Mouse (Mus musculus): Measurements from ENCODE around the gene Fam196b. TPM values are rescaled to one million over a fixed set of nuclear protein-coding genes. Genes with fewer than 3 reads are reported as not detected.
A peak's percentile ranks its signal among the peaks of the same experiment; 100 is the strongest.

Fam196b gene
- total RNA-seq, 1 experiment from 2014 or later = 0.09 TPM

GRCm38 (mm10) chr11:34319282-34319681, 4.7 kb downstream of the Fam196b start:
- no peak for ATAC-seq (replicated peaks; ENCODE audit: low read depth, poor library complexity, severe bottlenecking)

- no peak for ATAC-seq (replicated peaks; ENCODE audit: low read depth, poor library complexity, severe bottlenecking)
These were observed 9.0 kb downstream of the Fam196b start for GRCm38 (mm10) chr11:34323664-34324063.

- peak; percentile 58; the same call in 1 of the 2 replicates for ATAC-seq (replicated peaks; ENCODE audit: low read depth, poor library complexity, severe bottlenecking)
These were observed 17.9 kb downstream of the Fam196b start for GRCm38 (mm10) chr11:34332344-34333031.

- no peak for ATAC-seq (replicated peaks; ENCODE audit: low read depth, poor library complexity, severe bottlenecking)
These were observed 23.3 kb downstream of the Fam196b start for GRCm38 (mm10) chr11:34337907-34338306.

GRCm38 (mm10) chr11:34339693-34340092, 25.1 kb downstream of the Fam196b start:
- ATAC-seq (replicated peaks; ENCODE audit: low read depth, poor library complexity, severe bottlenecking) = no peak

GRCm38 (mm10) chr11:34343742-34344307, 29.2 kb downstream of the Fam196b start:
- ATAC-seq (replicated peaks; ENCODE audit: low read depth, poor library complexity, severe bottlenecking) = no peak

- ATAC-seq (replicated peaks; ENCODE audit: low read depth, poor library complexity, severe bottlenecking) = no peak
These were observed 29.7 kb downstream of the Fam196b start for GRCm38 (mm10) chr11:34344310-34344709.

GRCm38 (mm10) chr11:34348287-34348918, 33.8 kb downstream of the Fam196b start:
- ATAC-seq (replicated peaks; ENCODE audit: low read depth, poor library complexity, severe bottlenecking) = no peak

GRCm38 (mm10) chr11:34349453-34350056, 34.9 kb downstream of the Fam196b start:
- ATAC-seq (replicated peaks; ENCODE audit: low read depth, poor library complexity, severe bottlenecking) = no peak

- ATAC-seq (replicated peaks; ENCODE audit: low read depth, poor library complexity, severe bottlenecking) = no peak
These were observed 40.8 kb downstream of the Fam196b start for GRCm38 (mm10) chr11:34355406-34355805.

GRCm38 (mm10) chr11:34356109-34356508, 41.5 kb downstream of the Fam196b start:
- no peak for ATAC-seq (replicated peaks; ENCODE audit: low read depth, poor library complexity, severe bottlenecking)

- ATAC-seq (replicated peaks; ENCODE audit: low read depth, poor library complexity, severe bottlenecking) = 0 out of 2 replicates have a peak, but pooled peaks have one; percentile 22
These were observed 57.6 kb downstream of the Fam196b start for GRCm38 (mm10) chr11:34372224-34372623.

GRCm38 (mm10) chr11:34375557-34375956, 60.9 kb downstream of the Fam196b start:
- ATAC-seq (replicated peaks; ENCODE audit: low read depth, poor library complexity, severe bottlenecking) = no peak

GRCm38 (mm10) chr11:34377649-34378048, 63.0 kb downstream of the Fam196b start:
- no peak for ATAC-seq (replicated peaks; ENCODE audit: low read depth, poor library complexity, severe bottlenecking)

GRCm38 (mm10) chr11:34383501-34383900, 68.9 kb downstream of the Fam196b start:
- ATAC-seq (replicated peaks; ENCODE audit: low read depth, poor library complexity, severe bottlenecking) = 0 out of 2 replicates have a peak, but pooled peaks have one; percentile 25

- ATAC-seq (replicated peaks; ENCODE audit: low read depth, poor library complexity, severe bottlenecking) = peak; percentile 58; the same call in 1 of the 2 replicates
These were observed 69.6 kb downstream of the Fam196b start for GRCm38 (mm10) chr11:34384178-34384577.

- no peak for ATAC-seq (replicated peaks; ENCODE audit: low read depth, poor library complexity, severe bottlenecking)
These were observed 70.5 kb downstream of the Fam196b start for GRCm38 (mm10) chr11:34385001-34385688.

- ATAC-seq (replicated peaks; ENCODE audit: low read depth, poor library complexity, severe bottlenecking) = peak; percentile 95
These were observed 74.9 kb downstream of the Fam196b start for GRCm38 (mm10) chr11:34389261-34390116.

- no peak for ATAC-seq (replicated peaks; ENCODE audit: low read depth, poor library complexity, severe bottlenecking)
These were observed 77.5 kb downstream of the Fam196b start for GRCm38 (mm10) chr11:34392105-34392504.
